In the genomic region with DNA sequence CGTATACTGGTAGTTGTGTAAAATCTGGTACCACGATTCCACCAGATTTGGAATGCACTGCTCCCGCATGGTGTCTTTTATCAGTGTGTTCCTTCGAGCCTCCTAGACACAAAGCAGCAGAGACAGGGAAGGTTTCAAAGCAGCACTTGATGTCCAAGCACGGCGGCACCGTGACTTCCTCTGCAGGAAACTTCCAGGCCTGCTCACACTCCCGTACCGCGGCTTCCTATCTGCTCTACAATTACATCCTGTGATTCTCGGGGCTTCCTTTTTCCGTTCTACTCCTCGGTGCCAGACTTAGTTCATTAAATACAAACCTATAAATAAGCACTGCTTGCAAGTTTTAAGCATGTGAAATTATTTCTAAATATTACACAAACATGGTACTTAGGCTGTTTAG, we compare ENCODE assay signal across 13 mouse cellular contexts. TPM values are rescaled to one million over a fixed set of nuclear protein-coding genes. Genes with fewer than 3 reads are reported as not detected.
DNase-seq lines count a peak whose midpoint lies in the region; ATAC-seq lines count a peak whose summit lies in the region.
"Had no signal": no experiment of that assay in that cellular context is flagged by ENCODE, and none has a peak within 500 bp of the region (broad histone marks: within the 10 kb centered on the region; RNA-seq: fewer than 3 reads in every experiment).

No protein-coding gene starts in this region.

- no peaks in the 10 kb centered on the region for H3K27me3 ChIP-seq in liver, embryonic 11.5 days (replicated peaks; ENCODE audit: control insufficient read depth, insufficient read depth, low read length)
- no peaks in the 10 kb centered on the region for H3K27me3 ChIP-seq in forebrain, embryonic 15.5 days
- H3K27me3 ChIP-seq: forebrain, embryonic 12.5 days; limb, embryonic 12.5 days had no signal

- no peak for ATAC-seq in liver, embryonic 11.5 days (replicated peaks; ENCODE audit: low FRiP score)
- no peak for ATAC-seq in forebrain, embryonic 15.5 days (replicated peaks)
- ATAC-seq: activated CD4-positive, CD25-positive, alpha-beta regulatory T cell, adult 4 months; intestine, embryonic 16.5 days had no signal

- H3K36me3 ChIP-seq in liver, embryonic 11.5 days (ENCODE audit: control insufficient read depth, insufficient read depth, low read length) = peaks cover 66% of the 10 kb centered on the region
- H3K36me3 ChIP-seq in forebrain, embryonic 15.5 days = peaks cover 82% of the 10 kb centered on the region

- WGBS in liver, embryonic 11.5 days = 58% methylated on average over 13 of the region's 13 CpGs
- WGBS in forebrain, embryonic 15.5 days = 92% methylated on average over 13 of the region's 13 CpGs

- H3K4me2 ChIP-seq in liver, embryonic 11.5 days = no peak overlapping the region
- no peak overlapping the region for H3K4me2 ChIP-seq in forebrain, embryonic 15.5 days (replicated peaks)
- H3K4me2 ChIP-seq: forebrain, embryonic 12.5 days; limb, embryonic 12.5 days had no signal

- DNase-seq in liver = peak; percentile 27
- no peak for DNase-seq in liver, embryonic 11.5 days (ENCODE audit: low spot score)
- DNase-seq in heart, postnatal 25 days (ENCODE audit: low spot score) = peak; percentile 42
- DNase-seq in lung, adult 18-20 months = peak; percentile 63 to 71
- DNase-seq in urinary bladder, postnatal 4 days (ENCODE audit: low spot score in 2 of 2) = no peak
- no peak for DNase-seq in MN1 (ENCODE audit: low spot score)
- DNase-seq in left cerebral cortex, adult 8-10 months (ENCODE audit: low spot score in 2 of 2) = no peak
- DNase-seq: thymus, adult 2 months had no signal

- no peak overlapping the region for H3K4me3 ChIP-seq in liver, embryonic 11.5 days (ENCODE audit: low read depth, low read length)
- no peak overlapping the region for H3K4me3 ChIP-seq in forebrain, embryonic 15.5 days
- H3K4me3 ChIP-seq: forebrain, embryonic 12.5 days; limb, embryonic 12.5 days had no signal

- H3K4me1 ChIP-seq in liver, embryonic 11.5 days (replicated peaks; ENCODE audit: control insufficient read depth, insufficient read depth, low read length) = no peaks in the 10 kb centered on the region
- no peaks in the 10 kb centered on the region for H3K4me1 ChIP-seq in forebrain, embryonic 15.5 days
- H3K4me1 ChIP-seq: forebrain, embryonic 12.5 days; limb, embryonic 12.5 days had no signal

- H3K27ac ChIP-seq in liver, embryonic 11.5 days (ENCODE audit: low read depth, low read length) = no peak overlapping the region
- no peak overlapping the region for H3K27ac ChIP-seq in forebrain, embryonic 15.5 days (replicated peaks)
- H3K27ac ChIP-seq: forebrain, embryonic 12.5 days; limb, embryonic 12.5 days had no signal

- intact Hi-C loops in heart, postnatal 25 days (cut with DNase I) = no loop called here

- no peaks in the 10 kb centered on the region for H3K9me3 ChIP-seq in liver, embryonic 11.5 days (ENCODE audit: control insufficient read depth, low read length)
- H3K9me3 ChIP-seq in forebrain, embryonic 15.5 days = no peaks in the 10 kb centered on the region
- H3K9me3 ChIP-seq: forebrain, embryonic 12.5 days; limb, embryonic 12.5 days had no signal

- H3K9ac ChIP-seq in liver, embryonic 11.5 days (ENCODE audit: low read depth, low read length) = no peak overlapping the region
- no peak overlapping the region for H3K9ac ChIP-seq in forebrain, embryonic 15.5 days (replicated peaks)
- H3K9ac ChIP-seq: forebrain, embryonic 12.5 days; limb, embryonic 12.5 days had no signal

RNA-seq across cellular contexts. Expression of gene Xpot, which starts 12.6 kb away (rescaled TPM):
- polyA plus RNA-seq in liver, embryonic 11.5 days (2014; fragmentation: Nextera tagmentation; extraction: Ambion mirVana) = 103 and 114 TPM in 2 replicates
- total RNA-seq in heart, postnatal 25 days (2021) = 10 to 100 TPM; 24.3 to 24.7 TPM
- 37.6 and 38.7 TPM in 2 replicates for polyA plus RNA-seq in forebrain, embryonic 15.5 days (2015; fragmentation: Nextera tagmentation; extraction: Ambion mirVana)
- total RNA-seq in left cerebral cortex, adult 8-10 months (2022) = 10 to 100 TPM; 63.0 to 73.9 (median 65.8) TPM

RNA-seq across cellular contexts. Expression of gene Tbk1, which starts 27.0 kb away (rescaled TPM):
- 32.0 and 32.1 TPM in 2 replicates for polyA plus RNA-seq in liver, embryonic 11.5 days (2014; fragmentation: Nextera tagmentation; extraction: Ambion mirVana)
- 10 to 100 TPM; 16.7 to 20.4 TPM for total RNA-seq in heart, postnatal 25 days (2021)
- polyA plus RNA-seq in forebrain, embryonic 15.5 days (2015; fragmentation: Nextera tagmentation; extraction: Ambion mirVana) = 35.0 and 36.3 TPM in 2 replicates
- 10 to 100 TPM; 44.4 to 55.7 (median 48.4) TPM for total RNA-seq in left cerebral cortex, adult 8-10 months (2022)

RNA-seq across cellular contexts. Expression of gene D930020B18Rik, which starts 27.8 kb away (rescaled TPM):
- 0.39 TPM in 1 of 2 replicates, not detected in the other for polyA plus RNA-seq in liver, embryonic 11.5 days (2014; fragmentation: Nextera tagmentation; extraction: Ambion mirVana)
- not detected for total RNA-seq in heart, postnatal 25 days (2021)
- 0.10 and 0.19 TPM in 2 replicates for polyA plus RNA-seq in forebrain, embryonic 15.5 days (2015; fragmentation: Nextera tagmentation; extraction: Ambion mirVana)
- total RNA-seq in left cerebral cortex, adult 8-10 months (2022) = under 1 TPM; 0.14 to 0.72 (median 0.53) TPM

Comparison
In these comparisons a context has a peak if more than half of its experiments do, and no peak if none do; other contexts are left out.
1. DNase-seq: peak in liver (single experiment), heart, postnatal 25 days (single experiment) and lung, adult 18-20 months (2 of 2); none in liver, embryonic 11.5 days (single experiment), urinary bladder, postnatal 4 days (0 of 2), MN1 (single experiment) and left cerebral cortex, adult 8-10 months (0 of 2).